Mouse (Mus musculus): ENCODE measurements around the gene Ube3b. TPM values are rescaled to one million over a fixed set of nuclear protein-coding genes. Genes with fewer than 3 reads are reported as not detected.
A peak's percentile ranks its signal among the peaks of the same experiment; 100 is the strongest.

Gene Ube3b
- total RNA-seq, 2 experiments from 2014 or later = 54.2 to 59.3 TPM

- no peak for DNase-seq (ENCODE audit: low spot score in 2 of 2)
Observed at GRCm38 (mm10) chr5:114373174-114373573, 7.2 kb upstream of the Ube3b start.

- no peak for DNase-seq (ENCODE audit: low spot score in 2 of 2)
Observed at GRCm38 (mm10) chr5:114373581-114373980, 6.8 kb upstream of the Ube3b start.

GRCm38 (mm10) chr5:114374409-114375213 is 5.8 kb upstream of the Ube3b start:
- no peak for DNase-seq (ENCODE audit: low spot score in 2 of 2)

- DNase-seq (ENCODE audit: low spot score in 2 of 2) = no peak
Observed at GRCm38 (mm10) chr5:114378177-114378920, 2.1 kb upstream of the Ube3b start.

GRCm38 (mm10) chr5:114378936-114379335 is 1.5 kb upstream of the Ube3b start:
- no peak for DNase-seq (ENCODE audit: low spot score in 2 of 2)

- DNase-seq (ENCODE audit: low spot score in 2 of 2) = no peak
Observed at GRCm38 (mm10) chr5:114379763-114380162, 644 bp upstream of the Ube3b start.

GRCm38 (mm10) chr5:114381013-114381351 is 575 bp downstream of the Ube3b start:
- no peak for DNase-seq (ENCODE audit: low spot score in 2 of 2)

- no peak for DNase-seq (ENCODE audit: low spot score in 2 of 2)
Observed at GRCm38 (mm10) chr5:114383184-114383904, 2.9 kb downstream of the Ube3b start.

GRCm38 (mm10) chr5:114384448-114384847 is 4.0 kb downstream of the Ube3b start:
- no peak for DNase-seq (ENCODE audit: low spot score in 2 of 2)

- DNase-seq (ENCODE audit: low spot score in 2 of 2) = no peak
Observed at GRCm38 (mm10) chr5:114393169-114393568, 12.8 kb downstream of the Ube3b start.

- no peak for DNase-seq (ENCODE audit: low spot score in 2 of 2)
Observed at GRCm38 (mm10) chr5:114406592-114406991, 26.2 kb downstream of the Ube3b start.

- DNase-seq (ENCODE audit: low spot score in 2 of 2) = no peak
Observed at GRCm38 (mm10) chr5:114407269-114407668, 26.9 kb downstream of the Ube3b start.

GRCm38 (mm10) chr5:114407810-114408209 is 27.4 kb downstream of the Ube3b start:
- DNase-seq (ENCODE audit: low spot score in 2 of 2) = no peak

GRCm38 (mm10) chr5:114408846-114409245 is 28.4 kb downstream of the Ube3b start:
- DNase-seq (ENCODE audit: low spot score in 2 of 2) = no peak

GRCm38 (mm10) chr5:114410429-114410828 is 30.0 kb downstream of the Ube3b start:
- DNase-seq (ENCODE audit: low spot score in 2 of 2) = peak in 1 of 2 experiments; percentile 26

- DNase-seq (ENCODE audit: low spot score in 2 of 2) = no peak
Observed at GRCm38 (mm10) chr5:114412361-114412998, 32.1 kb downstream of the Ube3b start.

- DNase-seq (ENCODE audit: low spot score in 2 of 2) = no peak
Observed at GRCm38 (mm10) chr5:114413067-114413735, 32.8 kb downstream of the Ube3b start.

GRCm38 (mm10) chr5:114415606-114416005 is 35.2 kb downstream of the Ube3b start:
- no peak for DNase-seq (ENCODE audit: low spot score in 2 of 2)

- no peak for DNase-seq (ENCODE audit: low spot score in 2 of 2)
Observed at GRCm38 (mm10) chr5:114416855-114417254, 36.4 kb downstream of the Ube3b start.

- DNase-seq (ENCODE audit: low spot score in 2 of 2) = no peak
Observed at GRCm38 (mm10) chr5:114418541-114418940, 38.1 kb downstream of the Ube3b start.
